Mouse (Mus musculus): ENCODE measurements around the gene Slc11a2.

DNA sequence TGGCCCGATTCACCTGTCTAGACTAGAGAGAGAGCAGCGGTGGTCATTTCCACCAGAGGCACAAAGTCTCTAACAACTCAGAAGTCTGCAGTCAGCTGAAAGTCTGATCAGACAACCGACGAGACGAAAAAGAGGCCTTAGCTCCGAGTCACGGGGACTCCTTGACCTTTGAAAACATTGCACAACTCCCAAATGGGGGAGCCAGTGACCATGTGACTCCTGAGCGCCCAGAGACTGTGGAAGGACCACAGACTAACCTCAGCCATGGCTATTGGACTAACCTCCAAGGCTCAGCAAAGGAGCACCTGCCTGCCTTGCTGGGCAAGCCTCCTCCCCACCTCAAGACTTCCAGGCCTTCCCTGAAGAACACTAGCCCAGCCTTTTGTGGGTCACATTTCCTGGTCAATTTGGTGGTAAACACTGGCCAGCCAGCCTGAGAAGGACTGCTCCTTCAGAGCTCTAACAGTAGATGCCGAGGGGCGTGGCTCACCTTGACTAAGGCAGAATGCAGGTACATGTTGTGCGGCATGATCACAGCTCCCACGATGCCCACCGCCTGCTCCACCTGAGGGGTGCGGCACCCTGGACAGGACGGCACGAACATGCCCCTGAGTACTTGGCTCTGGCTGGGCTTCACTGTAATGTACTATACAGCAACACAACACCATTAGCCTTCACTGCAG is 21.4 kb downstream of the Slc11a2 start:
- no peak for TF ChIP-seq MAFK (IDR thresholded peaks at IDR 0.05; ENCODE audit: insufficient read depth, low read depth, low read length)
- TF ChIP-seq CHD2 (IDR thresholded peaks at IDR 0.05; ENCODE audit: low read depth, low read length) = no peak
